Mouse (Mus musculus) heart, postnatal 0 days (tissue): ENCODE measurements around the gene Mov10.
A peak's percentile ranks its signal among the peaks of the same experiment; 100 is the strongest.

Experiments used
- CTCF ChIP-seq: IDR thresholded peaks from 2 replicates; pipeline ENCODE4 v1.5.1; 2016; ENCODE audit warnings: antibody characterized with exemption, control low read depth, low read depth
- EP300 ChIP-seq: IDR thresholded peaks from 2 replicates; pipeline ENCODE4 v1.6.1; 2016; ENCODE audit warnings: antibody characterized with exemption, low read depth

GRCm38 (mm10) chr3:104816130-104816529, 2.2 kb downstream of the Mov10 start:
- 0 out of 2 replicates have a peak, but pooled peaks have one; percentile 3 for TF ChIP-seq CTCF
- no peak for TF ChIP-seq EP300
